Mouse (Mus musculus) E14TG2a.4 (cell line): ENCODE data around the gene Klf12.

ENCODE experiments used
- CTCF ChIP-seq: conservative IDR thresholded peaks from 2 replicates; pipeline ENCODE4 v1.5.1; 2014; ENCODE audit warnings: low read length
- NANOG ChIP-seq: IDR thresholded peaks from 2 replicates; pipeline ENCODE4 v1.6.1; 2014; ENCODE audit warnings: borderline replicate concordance, low read length, mixed read lengths
- POU5F1 ChIP-seq: IDR thresholded peaks from 2 replicates; pipeline ENCODE4 v1.6.1; 2014; ENCODE audit warnings: low read length, borderline replicate concordance

GRCm38 (mm10) chr14:100209814-100210419 is 74.6 kb downstream of the Klf12 start:
- TF ChIP-seq CTCF (no peak), NANOG (no peak), POU5F1 (no peak)
